Mouse (Mus musculus): Measurements from ENCODE around the gene Rpl7l1.

Rpl7l1 gene

GRCm38 (mm10) chr17:46736160-46736559, 46.3 kb downstream of the Rpl7l1 start:
- DNase-seq (ENCODE audit: low spot score), result peak; percentile 38

GRCm38 (mm10) chr17:46735287-46735686, 47.2 kb downstream of the Rpl7l1 start:
- no peak for DNase-seq (ENCODE audit: low spot score)

GRCm38 (mm10) chr17:46734055-46734454, 48.4 kb downstream of the Rpl7l1 start:
- DNase-seq (ENCODE audit: low spot score), result no peak

- no peak for DNase-seq (ENCODE audit: low spot score)
These were observed 53.6 kb downstream of the Rpl7l1 start, which contains the start of gene Gnmt for GRCm38 (mm10) chr17:46728904-46729318. TSS of gene Gnmt (minus strand) at chr17:46729168.

- DNase-seq (ENCODE audit: low spot score), result no peak
These were observed 54.0 kb downstream of the Rpl7l1 start for GRCm38 (mm10) chr17:46728496-46728895.

GRCm38 (mm10) chr17:46728021-46728420, 54.5 kb downstream of the Rpl7l1 start:
- no peak for DNase-seq (ENCODE audit: low spot score)

GRCm38 (mm10) chr17:46727271-46727670, 55.2 kb downstream of the Rpl7l1 start:
- DNase-seq (ENCODE audit: low spot score), result no peak

GRCm38 (mm10) chr17:46725731-46726645, 56.5 kb downstream of the Rpl7l1 start:
- no peak for DNase-seq (ENCODE audit: low spot score)

GRCm38 (mm10) chr17:46725273-46725672, 57.2 kb downstream of the Rpl7l1 start:
- DNase-seq (ENCODE audit: low spot score), result peak; percentile 54

GRCm38 (mm10) chr17:46724477-46725084, 57.9 kb downstream of the Rpl7l1 start:
- no peak for DNase-seq (ENCODE audit: low spot score)

Data from T-cell, adult 2 months (primary cell).